9 mouse cellular contexts compared by ENCODE assay signal in the genomic region with DNA sequence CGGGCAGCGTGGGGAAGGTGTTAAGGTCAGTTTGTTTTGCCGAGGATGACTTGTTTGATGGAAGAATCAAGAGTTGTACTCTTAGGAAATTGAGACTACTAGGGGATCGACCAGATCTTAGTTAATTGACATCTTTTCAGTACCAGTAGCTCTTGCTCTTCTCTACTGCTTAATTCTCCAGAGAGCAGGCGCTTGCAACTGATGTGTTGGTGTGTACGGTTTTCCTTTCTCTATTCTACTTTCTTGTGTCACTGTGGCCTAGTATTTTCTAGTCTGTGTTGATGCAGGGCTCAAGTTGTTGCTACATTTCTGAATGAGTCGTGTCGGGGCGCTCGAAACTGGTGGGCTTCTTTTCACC. TPM values are rescaled to one million over a fixed set of nuclear protein-coding genes. Genes with fewer than 3 reads are reported as not detected.
A peak's percentile ranks its signal among the peaks of the same experiment; 100 is the strongest.
DNase-seq lines count a peak whose midpoint lies in the region; ATAC-seq and TF ChIP-seq lines count a peak whose summit lies in the region.
"Had no signal": no experiment of that assay in that cellular context is flagged by ENCODE, and none has a peak within 500 bp of the region (broad histone marks: within the 10 kb centered on the region; RNA-seq: fewer than 3 reads in every experiment).

No protein-coding gene starts in this region.

- no peak for TF ChIP-seq EP300 in heart, postnatal 0 days (IDR thresholded peaks at IDR 0.05; ENCODE audit: low read depth)

- 4% methylated on average over 10 of the region's 10 CpGs for WGBS in heart, embryonic 14.5 days
- 5% methylated on average over 10 of the region's 10 CpGs for WGBS in heart, postnatal 0 days
- 11% methylated on average over 10 of the region's 10 CpGs for WGBS in midbrain, embryonic 10.5 days

- DNase-seq in heart, postnatal 10 days = no peak
- DNase-seq in ES-E14 (ENCODE audit: low read depth, low spot score) = no peak
- DNase-seq in heart, postnatal 0 days (ENCODE audit: low spot score) = no peak
- DNase-seq in midbrain, embryonic 10.5 days (ENCODE audit: low spot score) = no peak
- no peak for DNase-seq in right cerebral cortex, adult 18-20 months
- DNase-seq in embryo, embryonic 10.5 days (ENCODE audit: low spot score) = no peak

- TF ChIP-seq CTCF in heart, postnatal 0 days (IDR thresholded peaks at IDR 0.05; ENCODE audit: low read depth) = no peak

- H3K27me3 ChIP-seq in heart, embryonic 14.5 days (ENCODE audit: control insufficient read depth, insufficient read depth, low read length) = no peaks in the 10 kb centered on the region
- no peaks in the 10 kb centered on the region for H3K27me3 ChIP-seq in heart, postnatal 0 days (ENCODE audit: control insufficient read depth, insufficient read depth, low read length)
- H3K27me3 ChIP-seq in midbrain, embryonic 10.5 days (ENCODE audit: low read depth, poor library complexity, severe bottlenecking) = no peaks in the 10 kb centered on the region
- H3K27me3 ChIP-seq: Patski had no signal

- H3K27ac ChIP-seq in heart, embryonic 14.5 days (replicated peaks in 1 of 2; ENCODE audit: control insufficient read depth in 1 of 2, insufficient read depth in 1 of 2, low read depth in 2 of 2, low read length in 2 of 2) = peak overlapping the region; percentile 98
- no peak overlapping the region for H3K27ac ChIP-seq in ES-E14 (ENCODE audit: insufficient read depth, low read depth, low read length, poor library complexity, severe bottlenecking)
- peak overlapping the region; percentile 97 for H3K27ac ChIP-seq in heart, postnatal 0 days (ENCODE audit: low read depth)
- H3K27ac ChIP-seq in midbrain, embryonic 10.5 days (replicated peaks) = peak overlapping the region; percentile 99

- peak overlapping the region; percentile 75 for H3K4me2 ChIP-seq in heart, embryonic 14.5 days (ENCODE audit: low read length)
- peak overlapping the region; percentile 96 for H3K4me2 ChIP-seq in heart, postnatal 0 days (ENCODE audit: low read depth, low read length)

- H3K9ac ChIP-seq in heart, embryonic 14.5 days (ENCODE audit: low read length) = peak overlapping the region; percentile 86
- peak overlapping the region; percentile 96 for H3K9ac ChIP-seq in ES-E14 (ENCODE audit: insufficient read depth, low read depth, low read length, poor library complexity, severe bottlenecking)
- peak overlapping the region; percentile 97 for H3K9ac ChIP-seq in heart, postnatal 0 days (replicated peaks; ENCODE audit: low read depth, low read length)

- peaks cover 5 to 23% of the 10 kb centered on the region in 2 experiments for H3K4me1 ChIP-seq in heart, embryonic 14.5 days (ENCODE audit: control insufficient read depth in 2 of 2, insufficient read depth in 2 of 2, low read length in 2 of 2)
- H3K4me1 ChIP-seq in ES-E14 (ENCODE audit: control insufficient read depth in 2 of 2, insufficient read depth in 2 of 2, low read length in 2 of 2, poor library complexity in 1 of 2) = peaks cover 0 to 12% of the 10 kb centered on the region in 2 experiments; a peak in 2 of 4 replicates
- peaks cover 24% of the 10 kb centered on the region; the same call in 1 of the 2 replicates for H3K4me1 ChIP-seq in heart, postnatal 0 days (ENCODE audit: control insufficient read depth, insufficient read depth)
- peaks cover 19% of the 10 kb centered on the region for H3K4me1 ChIP-seq in midbrain, embryonic 10.5 days

- in situ Hi-C loops in ES-E14 (cut with MboI; ENCODE audit: low sequenced_read_pairs in 2 of 2, unreplicated experiment in 2 of 2) = no loop called here

- no peaks in the 10 kb centered on the region for H3K9me3 ChIP-seq in heart, embryonic 14.5 days (ENCODE audit: control insufficient read depth, low read length)
- no peaks in the 10 kb centered on the region for H3K9me3 ChIP-seq in ES-E14 (ENCODE audit: control insufficient read depth, insufficient read depth, low read depth, low read length)
- no peaks in the 10 kb centered on the region for H3K9me3 ChIP-seq in heart, postnatal 0 days (replicated peaks; ENCODE audit: control insufficient read depth, low read length)
- no peaks in the 10 kb centered on the region for H3K9me3 ChIP-seq in midbrain, embryonic 10.5 days (replicated peaks)

- peak overlapping the region; percentile 67 to 91 for H3K4me3 ChIP-seq in heart, embryonic 14.5 days (ENCODE audit: control insufficient read depth in 1 of 2, insufficient read depth in 1 of 2, low read depth in 1 of 2, low read length in 2 of 2)
- peak overlapping the region; percentile 83 to 92 for H3K4me3 ChIP-seq in ES-E14 (ENCODE audit: insufficient read depth in 1 of 2, low read depth in 1 of 2, low read length in 2 of 2, poor library complexity in 1 of 2, severe bottlenecking in 1 of 2)
- peak overlapping the region; percentile 95 for H3K4me3 ChIP-seq in heart, postnatal 0 days (ENCODE audit: low read depth, low read length)
- H3K4me3 ChIP-seq in midbrain, embryonic 10.5 days = peak overlapping the region; percentile 97

- intact Hi-C loops in heart, postnatal 10 days (cut with DNase I) = no loop called here

- no peaks in the 10 kb centered on the region for H3K36me3 ChIP-seq in heart, embryonic 14.5 days (ENCODE audit: control insufficient read depth, insufficient read depth, low read length)
- no peaks in the 10 kb centered on the region for H3K36me3 ChIP-seq in ES-E14 (ENCODE audit: control insufficient read depth, insufficient read depth, low read length, poor library complexity, severe bottlenecking)
- H3K36me3 ChIP-seq in heart, postnatal 0 days (replicated peaks; ENCODE audit: control insufficient read depth, insufficient read depth, low read length) = no peaks in the 10 kb centered on the region
- H3K36me3 ChIP-seq in midbrain, embryonic 10.5 days = no peaks in the 10 kb centered on the region

- ATAC-seq in heart, embryonic 14.5 days (ENCODE audit: insufficient number of reproducible peaks, insufficient read depth, low FRiP score, low read depth) = no peak
- ATAC-seq in heart, postnatal 0 days (ENCODE audit: insufficient read depth, low read depth) = no peak
- ATAC-seq in granulocyte monocyte progenitor cell, adult 5-6 weeks (replicated peaks; ENCODE audit: poor library complexity, severe bottlenecking) = no peak

TF ChIP-seq in ES-E14, 5 proteins besides CTCF, POLR2A, EP300 and RAD21:
- TF ChIP-seq ZNF384 (IDR thresholded peaks at IDR 0.05; ENCODE audit: low read depth, low read length) = no peak

RNA-seq across cellular contexts. Expression of a gene that starts 1.2 kb away (rescaled TPM):
- 4.4 and 5.0 TPM in 2 replicates for polyA plus RNA-seq in heart, embryonic 14.5 days (2014; fragmentation: Nextera tagmentation; extraction: Ambion mirVana)
- 1 to 10 TPM; 4.8 to 7.9 TPM for total RNA-seq in heart, postnatal 10 days (2021)
- total RNA-seq in ES-E14 (2012; rRNA removed) = 3.1 and 5.2 TPM in 2 replicates
- total RNA-seq in heart, postnatal 0 days (2014; rRNA removed; ENCODE audit: low replicate concordance) = 3.6 and 6.7 TPM in 2 replicates
- polyA plus RNA-seq in heart, postnatal 0 days (2015; fragmentation: Nextera tagmentation; extraction: Ambion mirVana) = 4.7 and 6.5 TPM in 2 replicates
- 2.7 and 2.8 TPM in 2 replicates for polyA plus RNA-seq in midbrain, embryonic 10.5 days (2016; fragmentation: Nextera tagmentation; extraction: Ambion mirVana)
- total RNA-seq in granulocyte monocyte progenitor cell, adult 5-6 weeks (2014; fragmentation: Nextera tagmentation) = 1.0 and 3.8 TPM in 2 replicates
- total RNA-seq in granulocyte monocyte progenitor cell, adult 5-6 weeks (2017) = 0.13 and 1.3 TPM in 2 replicates

RNA-seq across cellular contexts. Expression of a gene that starts 3.7 kb away (rescaled TPM):
- 23.0 and 25.8 TPM in 2 replicates for polyA plus RNA-seq in heart, embryonic 14.5 days (2014; fragmentation: Nextera tagmentation; extraction: Ambion mirVana)
- total RNA-seq in heart, postnatal 10 days (2021) = 10 to 100 TPM; 41.6 to 44.0 TPM
- total RNA-seq in ES-E14 (2012; rRNA removed) = 17.4 and 17.7 TPM in 2 replicates
- total RNA-seq in heart, postnatal 0 days (2014; rRNA removed; ENCODE audit: low replicate concordance) = 16.6 and 52.4 TPM in 2 replicates
- 9.8 and 10.7 TPM in 2 replicates for polyA plus RNA-seq in heart, postnatal 0 days (2015; fragmentation: Nextera tagmentation; extraction: Ambion mirVana)
- 18.1 and 20.1 TPM in 2 replicates for polyA plus RNA-seq in midbrain, embryonic 10.5 days (2016; fragmentation: Nextera tagmentation; extraction: Ambion mirVana)
- 23.0 and 25.6 TPM in 2 replicates for total RNA-seq in granulocyte monocyte progenitor cell, adult 5-6 weeks (2014; fragmentation: Nextera tagmentation)
- total RNA-seq in granulocyte monocyte progenitor cell, adult 5-6 weeks (2017) = 16.0 and 21.6 TPM in 2 replicates

RNA-seq across cellular contexts. Expression of a gene that starts 48.1 kb away (rescaled TPM):
- polyA plus RNA-seq in heart, embryonic 14.5 days (2014; fragmentation: Nextera tagmentation; extraction: Ambion mirVana) = 5.7 TPM in 2 replicates
- total RNA-seq in heart, postnatal 10 days (2021) = 1 to 10 TPM; 1.3 to 1.5 TPM
- 1.1 and 1.5 TPM in 2 replicates for total RNA-seq in ES-E14 (2012; rRNA removed)
- total RNA-seq in heart, postnatal 0 days (2014; rRNA removed; ENCODE audit: low replicate concordance) = 5.7 and 6.4 TPM in 2 replicates
- polyA plus RNA-seq in heart, postnatal 0 days (2015; fragmentation: Nextera tagmentation; extraction: Ambion mirVana) = 2.8 and 3.0 TPM in 2 replicates
- 3.8 and 5.0 TPM in 2 replicates for polyA plus RNA-seq in midbrain, embryonic 10.5 days (2016; fragmentation: Nextera tagmentation; extraction: Ambion mirVana)
- not detected in 2 replicates for total RNA-seq in granulocyte monocyte progenitor cell, adult 5-6 weeks (2014; fragmentation: Nextera tagmentation)
- total RNA-seq in granulocyte monocyte progenitor cell, adult 5-6 weeks (2017) = 0.10 TPM in 1 of 2 replicates, not detected in the other
